Mouse (Mus musculus): ENCODE results near the gene Sh3glb1. TPM values are rescaled to one million over a fixed set of nuclear protein-coding genes. Genes with fewer than 3 reads are reported as not detected.

Sh3glb1 gene
- polyA plus RNA-seq (2012; ENCODE audit: low replicate concordance) = 58.3 and 86.5 TPM in 2 replicates

GRCm38 (mm10) chr3:144719901-144720747 lies at the start of gene Sh3glb1:
Gene Sh3glb1 (minus strand): TSS chr3:144720335.

GRCm38 (mm10) chr3:144760592-144761309 lies 40.6 kb upstream of the Sh3glb1 start, which contains the start of gene Clca3a1:
Gene Clca3a1 (minus strand): TSS chr3:144760977.

Other genes starting within 250 kb of the Sh3glb1 start
- gene Hs2st1, start 150.2 kb downstream of the Sh3glb1 start, polyA plus RNA-seq (2012; ENCODE audit: low replicate concordance) = 2.0 and 3.0 TPM in 2 replicates
- 16.4 and 25.5 TPM in 2 replicates for gene Selenof, start 150.0 kb downstream of the Sh3glb1 start, polyA plus RNA-seq (2012; ENCODE audit: low replicate concordance)
- 0.35 TPM in 1 of 2 replicates, not detected in the other for gene Clca3a1, start 40.6 kb upstream of the Sh3glb1 start, polyA plus RNA-seq (2012; ENCODE audit: low replicate concordance)
- not detected in 2 replicates for gene Clca3a2, start 99.2 kb upstream of the Sh3glb1 start, polyA plus RNA-seq (2012; ENCODE audit: low replicate concordance)
- not detected in 2 replicates for gene Clca3b, start 129.0 kb upstream of the Sh3glb1 start, polyA plus RNA-seq (2012; ENCODE audit: low replicate concordance)
- gene Clca4b, start 212.2 kb upstream of the Sh3glb1 start, polyA plus RNA-seq (2012; ENCODE audit: low replicate concordance) = not detected in 2 replicates

All from hematopoietic multipotent progenitor cell, adult 10-12 weeks (in vitro differentiated cells).